Mouse (Mus musculus) heart, postnatal 0 days (tissue): ENCODE measurements around the gene Hecw2. TPM values are rescaled to one million over a fixed set of nuclear protein-coding genes. Genes with fewer than 3 reads are reported as not detected.

Experiments used
- ATAC-seq: fragments of 200-750 bp; cut with Nextera tagmentation; 2 replicates; pipeline ENCODE4 v1.8.0; 2017; ENCODE audit warnings: low read depth, moderate number of reproducible peaks, moderate library complexity; ENCODE audit not compliant: insufficient read depth
- DNase-seq: peaks from one replicate; pipeline ENCODE4 v3.0.0-alpha.2; 2016; ENCODE audit warnings: low spot score
- H3K27ac ChIP-seq: fragments of 300-500 bp; sonication (generic); 2 replicates; pipeline ENCODE4 v1.5.1; 2014; ENCODE audit warnings: low read depth, mild to moderate bottlenecking
- H3K27me3 ChIP-seq: fragments of 300-500 bp; sonication (generic); 2 replicates; pipeline ENCODE4 v1.6.1; 2014; ENCODE audit warnings: low read length, mixed read lengths; ENCODE audit not compliant: control insufficient read depth, insufficient read depth
- H3K36me3 ChIP-seq: fragments of 300-500 bp; sonication (generic); replicated peaks from 2 replicates; pipeline ENCODE4 v1.6.1; 2014; ENCODE audit warnings: low read length, mixed read lengths; ENCODE audit not compliant: control insufficient read depth, insufficient read depth
- H3K4me1 ChIP-seq: fragments of 300-500 bp; sonication (generic); 2 replicates; pipeline ENCODE4 v1.6.1; 2014; ENCODE audit warnings: antibody characterized with exemption; ENCODE audit not compliant: control insufficient read depth, insufficient read depth
- H3K4me2 ChIP-seq: fragments of 300-500 bp; sonication (generic); 2 replicates; pipeline ENCODE4 v1.6.1; 2014; ENCODE audit warnings: low read depth, mild to moderate bottlenecking, low read length, moderate library complexity
- H3K4me3 ChIP-seq: fragments of 300-500 bp; sonication (generic); 2 replicates; pipeline ENCODE4 v1.5.1; 2014; ENCODE audit warnings: low read depth, low read length
- H3K9ac ChIP-seq: fragments of 300-500 bp; sonication (generic); replicated peaks from 2 replicates; pipeline ENCODE4 v1.6.1; 2014; ENCODE audit warnings: low read depth, low read length, mixed read lengths
- H3K9me3 ChIP-seq: fragments of 300-500 bp; sonication (generic); replicated peaks from 2 replicates; pipeline ENCODE4 v1.6.1; 2016; ENCODE audit warnings: low read length; ENCODE audit not compliant: control insufficient read depth
- CTCF ChIP-seq: IDR thresholded peaks from 2 replicates; pipeline ENCODE4 v1.5.1; 2016; ENCODE audit warnings: antibody characterized with exemption, control low read depth, low read depth
- EP300 ChIP-seq: IDR thresholded peaks from 2 replicates; pipeline ENCODE4 v1.6.1; 2016; ENCODE audit warnings: antibody characterized with exemption, low read depth
- WGBS: fragments of 180-500 bp; shearing (Covaris S2); extraction: QIAGEN DNeasy Blood & Tissue Kit; methylation state at CpG from one replicate; pipeline ENCODE4 v1.1.7; 2014; 5-methylcytosine and 5-hydroxymethylcytosine counted together
- polyA plus RNA-seq: library from polyadenylated mRNA; unstranded; fragments of >200 nt; fragmentation: Nextera tagmentation; extraction: Ambion mirVana; gene quantifications from 2 replicates; pipeline ENCODE4 v1.2.1, GENCODE M21; 2015
- total RNA-seq: library from RNA; depleted of rRNA; stranded (reverse); fragments of >200 nt; gene quantifications from 2 replicates; pipeline ENCODE4 v1.2.3, GENCODE M21; 2014; ENCODE audit warnings: low replicate concordance

The Hecw2 gene
- total and polyA plus RNA-seq, 2 experiments from 2014 or later = 3.6 to 9.0 TPM

- WGBS = 16% methylated on average over 4 of the region's 4 CpGs
- peak; percentile 56 for DNase-seq
These were observed 7.4 kb downstream of the Hecw2 start for GRCm38 (mm10) chr1:54187579-54187978.

GRCm38 (mm10) chr1:54186347-54186746, 8.6 kb downstream of the Hecw2 start:
- H3K4me1 ChIP-seq = peaks cover 5% of the 10 kb centered on the region
- H3K9me3 ChIP-seq = no peaks in the 10 kb centered on the region
- TF ChIP-seq EP300 = no peak
- H3K36me3 ChIP-seq = no peaks in the 10 kb centered on the region
- H3K27me3 ChIP-seq = no peaks in the 10 kb centered on the region
- DNase-seq = no peak
- H3K27ac ChIP-seq = no peak overlapping the region
- 22% methylated on average over 3 of the region's 3 CpGs for WGBS
- ATAC-seq = no peak
- H3K4me3 ChIP-seq = no peak overlapping the region
- no peak overlapping the region for H3K9ac ChIP-seq
- no peak overlapping the region for H3K4me2 ChIP-seq

More at GRCm38 (mm10) chr1:54187579-54187978, 7.4 kb downstream of the Hecw2 start:
- H3K27ac ChIP-seq = peak overlapping the region; percentile 46; the same call in 1 of the 2 replicates
- H3K4me3 ChIP-seq = no peak overlapping the region
- TF ChIP-seq EP300 (no peak), CTCF (no peak)
- no peaks in the 10 kb centered on the region for H3K9me3 ChIP-seq
- no peaks in the 10 kb centered on the region for H3K36me3 ChIP-seq
- H3K9ac ChIP-seq = no peak overlapping the region
- H3K27me3 ChIP-seq = no peaks in the 10 kb centered on the region
- H3K4me1 ChIP-seq = peaks cover 5% of the 10 kb centered on the region
- H3K4me2 ChIP-seq = no peak overlapping the region
- 0 out of 2 replicates have a peak, but pooled peaks have one; percentile 33 for ATAC-seq

GRCm38 (mm10) chr1:54180663-54181062, 14.3 kb downstream of the Hecw2 start:
- Histone ChIP-seq H3K4me3 (no peak overlapping the region), H3K27ac (peak overlapping the region; percentile 58), H3K4me2 (no peak overlapping the region), H3K36me3 (no peaks in the 10 kb centered on the region), H3K9ac (no peak overlapping the region), H3K9me3 (no peaks in the 10 kb centered on the region), H3K4me1 (peaks cover 11% of the 10 kb centered on the region; the same call in 1 of the 2 replicates), H3K27me3 (no peaks in the 10 kb centered on the region)
- ATAC-seq (peak; percentile 84), DNase-seq (peak; percentile 64)
- WGBS = 7% methylated on average over 1 of the region's 2 CpGs
- no peak for TF ChIP-seq EP300
- TF ChIP-seq CTCF = no peak

GRCm38 (mm10) chr1:54179179-54179578, 15.8 kb downstream of the Hecw2 start:
- Histone ChIP-seq H3K4me2 (no peak overlapping the region), H3K4me1 (peaks cover 11% of the 10 kb centered on the region; the same call in 1 of the 2 replicates), H3K36me3 (no peaks in the 10 kb centered on the region), H3K9me3 (no peaks in the 10 kb centered on the region), H3K27ac (no peak overlapping the region), H3K27me3 (no peaks in the 10 kb centered on the region), H3K9ac (no peak overlapping the region), H3K4me3 (no peak overlapping the region)
- DNase-seq (no peak), ATAC-seq (no peak)
- TF ChIP-seq CTCF (no peak), EP300 (no peak)
- WGBS = 91% methylated on average over 7 of the region's 7 CpGs

GRCm38 (mm10) chr1:54176592-54176991, 18.4 kb downstream of the Hecw2 start:
- 65% methylated on average over 2 of the region's 2 CpGs for WGBS
- H3K4me2 ChIP-seq = no peak overlapping the region
- H3K4me1 ChIP-seq = peaks cover 11% of the 10 kb centered on the region; the same call in 1 of the 2 replicates
- TF ChIP-seq CTCF = no peak
- no peaks in the 10 kb centered on the region for H3K36me3 ChIP-seq
- no peaks in the 10 kb centered on the region for H3K9me3 ChIP-seq
- H3K4me3 ChIP-seq = no peak overlapping the region
- H3K27me3 ChIP-seq = no peaks in the 10 kb centered on the region
- no peak overlapping the region for H3K9ac ChIP-seq
- DNase-seq = no peak
- ATAC-seq = no peak
- no peak overlapping the region for H3K27ac ChIP-seq

GRCm38 (mm10) chr1:54168014-54168413, 27.0 kb downstream of the Hecw2 start:
- no peak for ATAC-seq
- Histone ChIP-seq H3K27ac (no peak overlapping the region), H3K9me3 (no peaks in the 10 kb centered on the region), H3K36me3 (no peaks in the 10 kb centered on the region), H3K4me3 (no peak overlapping the region), H3K4me1 (no peaks in the 10 kb centered on the region), H3K27me3 (no peaks in the 10 kb centered on the region), H3K4me2 (no peak overlapping the region), H3K9ac (no peak overlapping the region)
- TF ChIP-seq CTCF (no peak), EP300 (no peak)
- WGBS = 81% methylated on average over 3 of the region's 3 CpGs
- no peak for DNase-seq
